Mouse (Mus musculus) cerebellum, adult 18-20 months (tissue): Measurements from ENCODE around the gene Slc25a25.
A peak's percentile ranks its signal among the peaks of the same experiment; 100 is the strongest.
"Not testable (repeated sequence)": the region's sequence is repeated elsewhere in the genome, so short reads cannot be mapped to it uniquely, and the experiment has no call there.

Experiments used
- DNase-seq, 2 experiments: peaks; one replicate each; pipeline ENCODE4 v3.0.0; 2021

The Slc25a25 gene

DNA sequence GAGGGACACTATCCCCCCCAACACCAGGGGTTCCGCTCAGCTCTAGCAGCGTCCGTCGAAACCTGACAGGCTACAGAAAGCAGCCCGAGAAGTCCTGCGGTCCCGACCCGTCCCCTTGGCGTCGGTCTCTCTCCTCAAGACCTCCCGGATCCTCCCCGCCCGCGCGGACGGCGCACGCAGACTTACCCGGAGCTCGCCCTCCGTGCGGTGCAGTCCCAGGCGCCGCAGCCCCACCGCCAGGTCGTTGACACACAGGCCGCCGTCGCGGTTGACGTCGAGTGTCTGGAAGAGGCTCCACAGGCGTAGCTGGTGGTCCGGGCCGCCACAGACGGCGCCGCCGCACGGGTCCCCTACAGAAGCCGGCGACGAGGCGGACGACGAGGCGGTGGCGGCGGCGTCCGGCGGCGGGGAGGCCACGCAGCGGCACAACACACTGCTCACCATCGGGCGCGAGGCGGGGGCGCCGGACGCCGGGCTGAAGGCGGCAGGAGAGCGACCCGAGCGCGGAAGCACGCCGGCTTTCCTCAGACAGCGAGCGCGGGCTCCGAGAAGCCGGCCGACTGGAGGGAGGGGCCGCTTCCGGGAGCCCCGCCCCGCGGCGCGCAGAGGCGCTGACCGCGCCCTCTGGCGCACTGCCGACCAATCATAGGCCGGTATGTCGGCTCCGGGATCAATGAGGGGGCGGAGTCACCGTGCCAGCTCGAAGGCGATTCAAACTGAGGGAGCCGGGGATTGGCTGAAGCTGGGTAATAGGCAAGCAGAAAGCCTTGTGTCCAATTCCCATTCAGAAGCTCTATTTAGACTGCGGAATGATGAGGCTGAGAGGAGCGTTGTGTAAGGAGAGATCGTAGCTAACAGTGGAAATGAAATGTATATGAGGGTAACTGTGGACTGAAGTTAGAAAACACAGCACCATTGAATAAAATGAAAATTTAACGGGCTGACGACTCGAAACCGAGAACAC, at the start of gene Slc25a25:
Slc25a25 (minus strand) TSS at position 565 of the 964 bp plus-strand sequence.
- peak; percentile 98 to 99 for DNase-seq

DNA sequence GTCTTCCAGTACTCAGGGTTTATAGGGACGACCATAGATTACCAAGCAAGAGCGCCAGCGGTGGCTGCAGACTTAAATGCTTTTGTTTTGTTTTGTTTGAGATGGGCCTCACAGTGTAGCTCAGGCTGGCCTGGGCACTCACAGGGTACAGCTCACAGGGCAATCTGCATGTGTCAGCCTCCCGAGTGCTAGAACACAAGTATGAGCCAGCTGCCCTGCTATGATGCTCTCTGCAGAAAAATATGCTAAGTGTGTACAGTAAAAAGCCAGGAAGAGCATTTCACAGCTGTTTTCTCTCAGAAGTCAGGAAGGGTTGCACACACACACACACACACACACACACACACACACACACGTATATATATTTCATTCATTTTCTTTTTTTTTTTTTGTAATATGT, 49.2 kb upstream of the Slc25a25 start:
- no peak for DNase-seq

DNA sequence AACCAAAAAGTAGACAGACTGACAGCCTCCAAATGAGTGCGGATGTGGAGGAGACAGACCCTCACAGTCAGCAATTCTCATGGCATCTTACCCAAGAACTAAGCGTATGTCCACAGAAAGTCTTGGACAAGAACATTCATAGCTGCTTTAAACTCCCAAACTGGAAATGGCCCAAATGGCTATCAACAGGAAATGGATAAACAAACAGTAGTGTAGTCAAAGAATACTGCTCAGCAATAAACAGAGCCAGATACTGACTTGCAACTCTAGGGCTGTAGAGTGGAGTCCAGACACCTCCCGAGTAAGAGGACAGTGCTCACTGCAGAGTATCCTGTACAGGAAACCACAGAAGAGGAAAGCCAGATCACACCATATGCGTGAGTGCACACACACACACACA, 48.1 kb upstream of the Slc25a25 start:
- no peak for DNase-seq

DNA sequence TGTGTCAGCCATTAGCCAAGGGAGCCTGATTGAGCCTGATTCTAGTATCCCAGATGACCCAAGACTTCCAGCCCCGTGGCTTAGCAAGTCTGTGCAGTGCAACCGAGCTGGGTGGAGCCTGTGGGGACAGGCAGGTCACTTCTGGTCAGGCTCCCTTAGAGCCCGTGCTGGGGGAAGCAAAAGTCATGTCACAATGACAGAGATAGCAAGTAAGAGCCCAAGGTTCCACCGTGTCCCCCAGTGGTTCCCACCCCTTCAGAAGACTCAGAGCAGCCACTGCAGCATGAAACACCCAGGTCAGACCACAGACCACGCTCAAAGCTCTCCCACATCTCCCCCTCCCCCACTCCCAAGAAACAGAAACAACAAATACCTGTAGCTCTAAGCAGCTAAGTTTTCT, 44.9 kb upstream of the Slc25a25 start:
- DNase-seq: no peak

DNA sequence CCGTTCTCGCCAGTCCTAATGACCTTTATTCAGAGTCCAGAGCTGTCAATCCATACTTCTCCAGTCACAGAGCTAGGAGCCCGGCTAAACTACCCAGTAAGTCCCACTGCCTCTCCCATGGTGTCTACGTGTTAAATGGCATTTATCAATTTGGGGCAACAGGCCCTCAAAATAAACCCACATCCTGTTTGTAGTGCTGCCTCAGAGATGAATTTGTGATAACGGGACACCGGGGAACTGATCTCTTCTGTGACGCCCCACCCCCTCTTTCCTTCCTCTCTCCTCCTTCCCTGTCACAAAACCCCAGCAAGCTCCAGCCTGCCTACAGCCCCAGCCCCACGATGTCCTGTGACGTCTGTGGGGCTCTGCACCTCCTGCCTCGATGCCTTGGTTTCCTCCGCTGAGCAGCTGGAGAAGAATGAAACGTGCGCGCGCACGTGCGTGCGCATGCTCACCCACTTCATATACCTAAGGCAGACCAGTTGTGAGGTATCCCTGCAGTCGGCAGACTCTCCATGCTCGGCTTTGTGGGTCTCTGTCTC, 44.0 kb upstream of the Slc25a25 start:
- DNase-seq: no peak

DNA sequence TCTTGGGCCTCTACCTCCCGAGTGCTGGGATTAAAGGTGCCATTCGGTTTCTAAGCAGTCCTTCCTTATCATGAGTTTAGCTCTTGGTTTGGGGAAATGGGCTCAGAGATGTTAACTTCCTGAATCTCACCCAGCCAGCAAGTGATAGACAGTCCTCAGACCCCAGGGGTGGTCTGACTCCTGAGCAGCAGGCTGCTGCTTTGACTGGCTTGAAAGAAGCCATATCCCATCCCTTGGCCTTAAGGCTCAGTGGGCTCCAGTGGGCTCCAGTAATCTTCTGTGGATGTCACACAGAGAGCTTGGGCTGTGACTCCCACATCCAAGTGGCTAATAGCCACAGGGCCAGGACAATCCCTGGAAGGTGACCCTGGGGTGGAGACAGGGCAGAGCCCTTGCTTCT, 43.3 kb upstream of the Slc25a25 start:
- DNase-seq: no peak

DNA sequence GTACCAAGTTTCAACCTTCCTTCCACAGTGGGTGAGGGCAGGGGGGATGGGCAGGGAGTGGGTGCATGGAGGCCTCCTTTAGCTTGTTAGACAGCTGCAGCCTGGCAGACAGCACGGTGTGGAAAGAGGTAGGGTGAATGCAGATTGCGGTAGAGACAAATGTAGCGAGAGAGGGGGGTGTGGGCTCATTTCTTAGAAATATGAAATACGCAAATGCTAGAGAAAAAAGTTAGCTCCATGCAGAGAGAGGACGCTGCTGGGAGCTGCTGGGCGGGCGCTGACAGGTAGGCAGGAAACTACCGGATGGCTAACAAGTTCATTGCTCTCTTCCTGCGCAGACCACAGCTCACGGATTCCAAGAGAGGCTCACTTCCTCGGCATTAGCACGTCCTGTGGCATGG, 42.1 kb upstream of the Slc25a25 start:
- DNase-seq: no peak

DNA sequence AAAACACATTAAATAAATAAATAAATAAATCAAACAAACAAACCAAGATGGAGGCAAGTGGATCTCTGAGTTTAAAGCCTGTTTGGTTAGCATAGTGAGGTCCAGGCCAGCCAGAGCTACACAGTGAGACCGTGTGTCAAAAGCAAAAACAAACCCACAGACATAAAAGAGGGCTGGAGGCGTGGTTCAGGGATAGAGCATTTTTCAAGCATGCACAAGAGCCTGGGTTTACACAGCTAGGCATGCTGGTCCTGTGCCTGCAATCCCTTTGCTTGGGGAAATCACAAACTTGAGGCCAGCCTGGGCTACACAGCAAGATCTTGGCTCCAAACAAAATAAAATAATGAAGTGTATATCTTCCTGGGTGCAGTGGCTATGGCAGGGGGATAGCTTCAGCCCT, 41.4 kb upstream of the Slc25a25 start:
- DNase-seq: no peak

DNA sequence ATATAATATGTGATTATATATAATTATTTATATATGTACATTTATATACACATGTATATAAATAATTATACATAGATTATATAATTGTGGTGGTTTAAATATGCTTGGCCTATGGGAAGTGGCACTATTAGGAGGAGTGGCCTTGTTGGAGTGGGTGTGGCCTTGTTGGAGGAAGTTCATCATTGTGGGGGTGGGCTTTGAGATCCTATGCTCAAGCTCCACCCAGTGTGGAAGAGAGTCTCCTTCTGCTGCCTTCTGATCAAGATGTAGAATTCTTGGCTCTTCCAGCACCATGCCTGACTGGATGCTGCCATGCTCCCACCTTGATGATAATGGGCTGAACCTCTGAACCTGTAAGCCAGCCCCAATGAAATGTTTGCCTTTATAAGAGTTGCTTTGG, 39.5 kb upstream of the Slc25a25 start:
- not testable (repeated sequence) for DNase-seq

DNA sequence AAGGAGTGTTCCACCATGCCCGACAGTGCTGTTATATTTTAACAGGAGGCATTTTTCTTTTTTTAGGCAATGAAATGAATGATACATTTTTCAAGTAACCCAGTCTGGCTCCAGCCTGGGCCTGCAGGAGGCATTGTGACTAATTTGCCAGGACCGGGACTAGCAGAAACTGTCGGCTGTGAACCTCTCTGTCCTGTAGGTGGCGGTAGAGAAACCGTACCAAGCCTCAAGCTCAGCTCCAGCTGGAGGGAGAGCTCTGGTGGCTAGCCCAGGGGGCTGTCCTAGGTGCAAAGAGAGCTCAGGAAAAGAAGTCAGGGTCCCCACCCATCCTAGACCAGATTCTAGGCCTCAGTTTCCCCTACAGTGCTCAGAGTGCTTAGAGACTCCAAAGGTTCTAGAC, 37.4 kb upstream of the Slc25a25 start:
- DNase-seq: peak; percentile 79 to 80

DNA sequence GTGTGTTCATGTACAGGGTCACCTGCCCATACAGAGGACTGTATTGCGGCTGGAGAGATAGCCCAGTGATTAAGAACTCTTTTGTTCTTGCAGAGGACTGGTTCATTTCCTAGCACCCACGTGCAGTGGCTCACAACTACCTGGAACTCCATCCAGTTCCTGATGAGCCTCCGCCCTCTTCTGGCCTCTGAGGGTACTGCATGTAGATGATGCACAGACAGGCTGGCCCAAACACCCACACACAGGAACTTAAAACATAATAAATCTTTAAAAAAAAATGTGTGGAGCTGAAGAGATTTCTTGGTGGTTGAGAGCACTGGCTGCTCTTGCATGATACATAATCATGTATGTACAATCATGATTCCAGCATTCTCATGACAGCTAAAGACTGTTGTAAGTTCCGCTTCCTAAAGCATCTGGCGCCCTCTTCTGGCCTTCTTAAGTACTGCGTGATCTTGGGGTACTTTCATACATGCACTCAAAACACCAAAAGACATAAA, 35.9 kb upstream of the Slc25a25 start:
- peak; percentile 91 to 92 for DNase-seq

DNA sequence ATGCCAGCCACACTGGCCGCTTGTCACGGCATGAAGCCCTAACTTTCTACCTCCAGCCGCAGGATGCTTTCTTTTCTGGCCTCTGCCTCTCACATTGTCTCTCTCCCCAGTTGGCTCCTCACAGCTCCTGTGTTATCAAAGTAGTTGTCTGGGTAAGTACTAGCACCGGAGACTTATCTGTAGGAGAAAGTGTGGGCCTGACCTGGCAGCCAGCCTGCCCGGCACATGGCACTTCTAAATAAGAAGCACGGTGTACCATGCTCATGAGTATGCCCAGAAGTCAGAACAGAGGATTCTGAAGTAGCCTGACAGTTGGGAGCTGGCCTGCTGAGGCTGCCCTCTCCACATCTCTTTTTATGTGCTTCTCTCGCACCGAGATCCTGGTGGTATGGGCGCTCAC, 34.9 kb upstream of the Slc25a25 start:
- DNase-seq: no peak

DNA sequence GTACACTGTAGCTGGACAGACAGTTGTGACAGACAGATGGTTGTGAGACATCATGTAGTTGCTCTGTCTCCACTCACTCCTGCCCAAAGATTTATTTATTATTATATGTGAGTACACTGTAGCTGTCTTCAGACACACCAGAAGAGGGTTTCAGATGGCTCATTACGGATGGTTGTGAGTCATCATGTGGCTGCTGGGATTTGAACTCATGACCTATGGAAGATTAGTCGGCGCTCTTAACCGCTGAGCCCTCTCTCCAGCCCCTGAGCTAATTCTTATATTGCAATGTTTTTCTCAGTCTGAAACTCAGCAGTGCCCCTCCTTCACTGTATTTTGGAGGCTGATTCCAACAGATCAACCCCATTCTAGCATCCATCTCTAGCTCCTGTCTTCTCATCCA, 34.5 kb upstream of the Slc25a25 start:
- DNase-seq: no peak

DNA sequence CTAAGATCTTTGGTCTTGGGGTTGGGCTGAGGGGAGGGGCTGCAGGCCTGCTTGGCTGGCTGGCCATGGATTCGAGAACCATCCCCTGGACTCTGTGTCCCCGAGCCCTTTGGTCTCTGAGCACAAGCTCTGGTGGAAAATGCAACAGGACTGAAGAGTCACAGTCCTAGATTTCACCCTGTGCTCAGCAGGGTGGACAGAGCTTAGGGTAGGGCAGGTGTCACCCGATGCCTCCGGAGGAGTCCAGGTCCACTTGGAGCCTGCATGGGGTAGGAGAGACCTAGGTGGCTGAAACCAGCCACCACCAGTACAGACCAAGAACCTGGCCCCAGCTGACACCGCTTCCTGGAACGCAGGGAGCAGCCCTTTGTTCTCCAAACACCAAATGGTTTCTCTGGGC, 33.7 kb upstream of the Slc25a25 start:
- DNase-seq: no peak

DNA sequence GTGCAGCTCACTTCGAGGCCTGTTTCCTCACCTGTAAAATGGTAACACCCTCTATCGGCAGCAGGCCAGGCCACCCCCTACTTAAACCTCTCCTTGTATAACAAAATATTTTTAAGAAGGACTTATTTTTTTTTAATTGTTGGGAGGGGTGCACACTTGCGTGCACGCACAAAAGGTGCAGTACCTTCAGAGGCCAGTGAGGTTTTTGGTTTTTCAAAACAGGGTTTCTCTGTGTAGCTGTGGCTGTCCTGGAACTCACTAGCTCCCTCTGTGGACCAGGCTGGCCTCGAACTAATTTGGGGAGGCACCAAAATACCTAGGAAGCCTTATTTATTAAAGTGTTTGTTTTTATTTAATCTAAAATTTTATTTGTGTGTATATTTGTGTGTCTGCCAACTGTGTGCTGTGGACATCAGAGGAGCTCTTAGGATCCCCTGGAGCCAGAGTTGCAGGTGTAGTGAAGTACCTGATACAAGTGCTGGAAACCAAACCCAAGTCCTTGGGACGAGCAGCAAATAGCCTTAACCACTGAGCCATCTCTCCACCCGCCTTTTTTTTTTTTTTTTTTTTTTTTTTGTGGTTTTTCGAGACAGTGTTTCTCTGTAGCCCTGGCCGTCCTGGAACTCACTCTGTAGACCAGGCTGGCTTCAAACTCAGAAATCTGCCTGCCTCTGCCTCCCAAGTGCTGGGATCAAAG, 32.1 kb upstream of the Slc25a25 start:
- no peak for DNase-seq

DNA sequence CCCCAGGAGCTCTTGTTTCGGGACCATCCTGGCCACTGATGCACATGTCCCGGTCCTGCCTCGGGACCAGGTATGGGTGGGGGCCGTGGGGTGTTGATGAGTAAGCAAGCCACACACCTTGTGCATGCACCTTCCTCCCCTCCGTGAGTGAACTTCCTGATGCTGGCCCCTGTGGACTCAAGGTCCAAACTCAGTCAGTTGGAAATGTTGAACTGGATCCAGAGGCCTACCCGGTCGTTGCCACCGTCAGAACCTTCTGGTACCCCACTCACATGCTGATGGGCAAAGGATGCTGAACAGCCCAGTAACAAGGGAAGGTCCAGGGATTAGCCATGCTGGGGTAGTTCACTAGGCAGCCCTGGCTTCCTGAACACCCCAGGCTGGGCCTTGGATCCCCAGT, 31.1 kb upstream of the Slc25a25 start:
- DNase-seq: no peak

DNA sequence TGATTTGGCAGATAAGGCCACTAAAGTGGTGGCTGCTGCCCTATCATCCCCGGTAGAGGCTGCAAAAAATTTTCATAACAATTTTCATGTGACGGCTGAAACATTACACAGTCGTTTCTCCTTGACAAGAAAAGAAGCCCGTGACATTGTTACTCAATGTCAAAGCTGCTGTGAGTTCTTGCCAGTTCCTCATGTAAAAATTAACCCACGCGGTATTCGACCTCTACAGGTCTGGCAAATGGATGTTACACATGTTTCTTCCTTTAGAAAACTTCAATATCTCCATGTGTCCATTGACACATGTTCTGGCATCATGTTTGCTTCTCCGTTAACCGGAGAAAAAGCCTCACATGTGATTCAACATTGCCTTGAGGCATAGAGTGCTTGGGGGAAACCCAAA, 24.1 kb upstream of the Slc25a25 start:
- DNase-seq: not testable (repeated sequence)

DNA sequence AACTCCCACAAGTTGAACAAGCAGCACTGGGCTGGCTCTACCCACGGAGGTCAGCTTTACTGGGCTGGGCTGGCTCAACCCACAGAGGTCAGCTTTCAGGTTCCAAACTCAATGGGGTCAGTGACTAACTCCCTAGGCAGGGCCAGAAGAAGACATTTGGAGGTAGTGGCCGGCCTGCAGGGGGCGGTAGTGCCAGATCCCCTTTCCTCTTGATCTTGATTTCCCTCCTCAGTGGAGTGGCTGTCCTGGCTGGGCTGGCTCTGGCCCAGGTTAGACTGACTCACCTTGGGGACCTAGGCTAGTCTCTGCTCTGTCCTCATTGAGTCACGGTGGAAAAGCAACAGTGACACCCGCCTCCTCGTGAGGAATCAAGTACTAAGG, 20.4 kb upstream of the Slc25a25 start:
- DNase-seq: no peak

DNA sequence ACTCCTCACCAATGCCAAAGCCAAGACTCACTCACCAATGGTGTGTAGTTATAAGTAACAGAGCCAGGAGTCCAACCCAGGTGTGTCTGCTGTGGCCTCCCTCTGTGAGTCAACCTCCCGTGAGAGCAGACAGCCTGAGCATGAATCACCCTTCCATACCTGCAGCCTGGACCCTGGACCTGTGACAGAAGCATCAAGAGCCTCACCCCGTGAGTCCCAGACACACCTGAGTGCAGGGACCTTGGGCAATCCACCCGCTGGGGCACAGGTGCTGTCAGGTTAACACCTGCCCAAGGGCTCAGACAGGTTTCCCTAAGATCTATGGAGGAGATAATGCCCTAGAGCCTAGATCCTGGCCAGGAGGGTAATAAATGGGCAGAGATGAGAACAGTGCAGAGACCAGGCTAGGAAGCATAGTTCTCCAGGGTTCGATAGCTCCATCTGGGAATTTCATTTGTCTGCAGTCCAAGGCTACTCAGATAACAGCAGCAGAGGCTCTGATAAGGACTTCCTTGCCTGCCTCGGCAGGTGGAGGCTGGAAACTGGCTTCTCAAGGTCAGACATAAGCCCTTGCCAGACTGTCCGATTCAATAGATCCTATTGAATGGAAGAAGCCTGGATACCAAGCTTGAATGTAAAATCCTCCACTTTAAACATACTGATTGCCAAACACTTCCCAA, 19.9 kb upstream of the Slc25a25 start:
- no peak for DNase-seq

DNA sequence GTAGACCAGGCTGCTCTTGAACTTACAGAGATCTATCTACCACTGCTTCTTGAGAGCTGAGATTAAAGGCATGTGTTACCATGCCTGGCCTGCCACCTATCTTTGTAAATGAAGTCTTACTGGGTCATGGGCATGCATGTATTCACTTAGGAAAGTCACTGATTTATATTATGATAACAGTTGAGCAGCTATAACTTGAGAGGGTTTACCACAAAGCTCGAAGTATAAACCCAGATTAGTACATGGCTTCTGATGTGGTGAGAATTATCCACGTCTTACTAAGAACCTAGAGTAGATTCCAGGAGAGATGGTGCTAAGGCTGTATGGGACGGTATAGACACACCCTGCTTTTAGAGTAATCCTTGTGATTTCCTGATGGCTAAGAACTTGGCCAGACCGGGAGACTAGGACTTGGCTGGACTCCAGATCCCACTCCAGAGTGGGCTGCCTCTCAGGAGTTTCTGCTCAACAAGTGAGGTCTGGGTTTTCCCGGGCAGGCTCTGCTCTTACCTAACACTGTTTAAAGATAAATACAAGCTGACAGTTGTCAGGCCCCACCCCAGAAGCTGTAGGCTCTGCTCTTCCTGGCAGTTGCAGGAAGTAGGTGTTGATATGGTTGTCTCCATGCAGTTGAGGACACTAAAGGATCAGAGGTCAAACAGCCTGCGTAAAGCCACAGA, 13.1 kb upstream of the Slc25a25 start:
- DNase-seq: no peak

DNA sequence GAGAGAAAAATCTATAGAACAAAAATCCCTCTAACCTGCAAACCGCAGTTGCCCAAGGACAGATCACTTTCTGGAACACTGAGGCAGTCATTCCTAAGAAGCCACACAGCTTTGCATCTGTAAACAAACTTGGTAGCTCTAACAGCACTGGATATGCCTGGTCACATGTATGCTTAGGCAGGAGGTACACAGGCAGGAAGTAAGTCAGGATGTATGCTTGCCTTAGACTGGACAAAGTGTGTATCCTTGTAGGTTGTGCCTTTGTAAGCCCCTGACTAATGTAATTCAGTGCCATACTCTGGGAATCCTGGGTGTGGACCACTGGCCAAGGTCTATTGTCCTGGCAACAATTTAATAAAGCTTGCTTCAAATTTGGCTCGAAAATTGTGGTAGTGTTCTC, 12.5 kb upstream of the Slc25a25 start:
- no peak for DNase-seq

DNA sequence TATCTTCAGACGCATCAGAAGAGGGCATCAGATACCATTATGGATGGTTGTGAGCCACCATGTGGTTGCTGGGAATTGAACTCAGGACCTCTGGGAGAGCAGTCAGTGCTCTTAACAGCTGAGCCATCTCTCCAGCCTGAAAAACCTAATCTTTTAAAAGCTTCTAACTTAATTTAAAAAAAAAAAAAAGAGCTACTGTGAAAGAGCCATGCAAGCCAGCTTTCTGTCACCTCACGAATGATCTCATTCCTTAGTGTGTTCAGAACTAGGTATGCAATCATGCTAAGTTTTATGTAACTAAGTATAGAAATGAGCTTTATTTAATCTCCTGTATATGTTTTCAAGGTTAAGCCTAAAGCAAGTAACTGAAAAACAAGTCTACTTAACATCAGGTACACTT, 8.4 kb upstream of the Slc25a25 start:
- no peak for DNase-seq

DNA sequence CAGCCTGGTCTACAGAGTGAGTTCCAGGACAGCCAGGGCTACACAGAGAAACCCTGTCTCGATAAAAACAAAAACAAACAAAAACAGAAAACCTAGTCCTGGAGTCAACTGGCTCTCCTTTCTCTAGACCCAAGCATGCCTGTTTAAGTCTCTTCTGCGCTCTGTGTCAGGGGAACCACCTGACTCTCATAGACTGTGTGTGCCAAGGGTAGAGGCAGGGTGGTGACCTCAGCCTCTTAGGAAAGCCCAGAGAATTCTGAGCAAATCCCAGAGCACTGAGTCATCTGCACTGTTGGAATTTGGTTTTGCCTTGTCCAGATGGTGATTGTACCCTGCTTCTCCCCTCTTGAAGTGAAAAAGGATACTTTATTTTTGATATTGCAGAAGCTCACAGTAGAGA, 7.1 kb upstream of the Slc25a25 start:
- DNase-seq: no peak
